Mouse (Mus musculus) small intestine, adult 2 months (tissue): ENCODE measurements around the gene Rrp1b.

ENCODE experiments used
- CTCF ChIP-seq: fragments of 200-500 bp; IDR thresholded peaks from 2 replicates; pipeline ENCODE4 v1.5.1; 2012; ENCODE audit warnings: low read depth, mild to moderate bottlenecking, control low read depth, inconsistent platforms, low read length, moderate library complexity, mixed read lengths; ENCODE audit not compliant: insufficient replicate concordance, insufficient read length; ENCODE audit errors: extremely low read depth
- POLR2A ChIP-seq: fragments of 200-500 bp; IDR thresholded peaks from 2 replicates; pipeline ENCODE4 v1.6.1; 2012; ENCODE audit warnings: low read depth, mild to moderate bottlenecking, control low read depth, inconsistent platforms, low read length, moderate library complexity

GRCm38 (mm10) chr17:32011694-32012093 is 24.2 kb upstream of the Rrp1b start:
- no peak for TF ChIP-seq CTCF
- TF ChIP-seq POLR2A: no peak
